Comparison of ENCODE assay signal across 8 mouse cellular contexts in the genomic region with DNA sequence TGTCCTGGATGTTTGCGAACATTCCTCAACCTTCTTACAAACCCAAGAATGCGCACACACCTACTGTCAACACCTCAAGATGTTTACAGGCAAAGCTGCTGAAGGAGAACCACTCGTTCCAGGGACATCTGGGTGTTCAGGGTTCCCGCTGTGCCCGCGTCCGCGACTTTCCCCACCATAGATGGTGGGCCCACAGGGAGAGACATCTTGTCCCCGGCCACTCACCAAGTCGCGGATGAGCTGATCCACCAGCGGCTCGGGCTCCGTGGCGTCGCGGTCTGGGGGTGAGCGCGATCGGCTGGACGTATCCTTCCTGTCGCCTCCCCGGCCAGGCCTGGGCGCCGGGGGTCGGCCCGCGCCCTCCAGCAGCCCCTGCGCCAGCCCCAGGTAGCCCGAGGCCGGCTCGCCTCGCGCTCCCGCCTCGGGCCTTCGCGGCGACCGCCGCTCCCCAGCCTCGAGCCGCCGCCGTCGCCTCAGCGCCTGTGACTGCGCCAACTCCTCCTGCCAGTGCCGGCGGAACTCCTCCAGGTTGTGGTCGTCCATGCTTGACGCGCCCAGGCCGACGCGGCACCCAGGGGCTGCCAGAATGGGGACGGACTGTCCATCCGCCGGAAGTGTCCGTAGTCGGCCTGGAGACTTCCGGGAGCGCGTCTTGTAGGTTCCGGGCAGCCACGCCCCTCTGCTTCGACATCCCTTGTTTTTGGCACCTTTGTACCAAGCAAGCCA. TPM values are rescaled to one million over a fixed set of nuclear protein-coding genes. Genes with fewer than 3 reads are reported as not detected.
DNase-seq lines count a peak whose midpoint lies in the region; ATAC-seq and TF ChIP-seq lines count a peak whose summit lies in the region.

A gene (minus strand): TSS at position 626 of the 726 bp plus-strand sequence.

- peak within 1 kb of the TSS; percentile 90 for H3K27ac ChIP-seq in forebrain, embryonic 10.5 days
- H3K27ac ChIP-seq in heart, embryonic 15.5 days, result peak within 1 kb of the TSS; percentile 74
- no peak within 1 kb of the TSS for H3K27ac ChIP-seq in liver, embryonic 14.5 days
- H3K27ac ChIP-seq in neural tube, embryonic 11.5 days (ENCODE audit: low read depth, low read length), result no peak within 1 kb of the TSS
- H3K27ac ChIP-seq in stomach, postnatal 0 days (replicated peaks), result peak within 1 kb of the TSS; percentile 83

- WGBS in forebrain, embryonic 10.5 days, result under 1% methylated on average over 67 of the region's 67 CpGs
- WGBS in heart, embryonic 15.5 days, result under 1% methylated on average over 61 of the region's 67 CpGs
- WGBS in liver, embryonic 14.5 days (ENCODE audit: insufficient replicate concordance), result under 1% methylated on average over 58 of the region's 67 CpGs
- under 1% methylated on average over 63 of the region's 67 CpGs for whole genome bisulfite sequencing in neural tube, embryonic 11.5 days
- WGBS in stomach, postnatal 0 days, result under 1% methylated on average over 67 of the region's 67 CpGs

- no peak for TF ChIP-seq EP300 in liver, embryonic 14.5 days (IDR thresholded peaks at IDR 0.05; ENCODE audit: low read depth)
- TF ChIP-seq EP300 in stomach, postnatal 0 days (optimal IDR thresholded peaks at IDR 0.05), result no peak

- H3K9me3 ChIP-seq in forebrain, embryonic 10.5 days, result no peaks in the 10 kb centered on the region
- H3K9me3 ChIP-seq in heart, embryonic 15.5 days (replicated peaks), result no peaks in the 10 kb centered on the region
- no peaks in the 10 kb centered on the region for H3K9me3 ChIP-seq in liver, embryonic 14.5 days (ENCODE audit: control insufficient read depth, low read length)
- no peaks in the 10 kb centered on the region for H3K9me3 ChIP-seq in neural tube, embryonic 11.5 days (ENCODE audit: control insufficient read depth, low read length)
- H3K9me3 ChIP-seq in stomach, postnatal 0 days (ENCODE audit: control insufficient read depth, low read length), result no peaks in the 10 kb centered on the region

- peaks cover 29% of the 10 kb centered on the region for H3K4me1 ChIP-seq in forebrain, embryonic 10.5 days
- H3K4me1 ChIP-seq in heart, embryonic 15.5 days (replicated peaks), result peaks cover 33% of the 10 kb centered on the region
- peaks cover 4 to 18% of the 10 kb centered on the region in 2 experiments; a peak in 2 of 4 replicates for H3K4me1 ChIP-seq in liver, embryonic 14.5 days (replicated peaks; ENCODE audit: control insufficient read depth in 2 of 2, insufficient read depth in 2 of 2, low read length in 1 of 2)
- peaks cover 4% of the 10 kb centered on the region; the same call in 1 of the 2 replicates for H3K4me1 ChIP-seq in neural tube, embryonic 11.5 days (ENCODE audit: control insufficient read depth, insufficient read depth, low read length)
- H3K4me1 ChIP-seq in stomach, postnatal 0 days (replicated peaks; ENCODE audit: control insufficient read depth, insufficient read depth), result peaks cover 2% of the 10 kb centered on the region; the same call in 1 of the 2 replicates

- peak within 1 kb of the TSS; percentile 99 for H3K4me3 ChIP-seq in forebrain, embryonic 10.5 days
- H3K4me3 ChIP-seq in heart, embryonic 15.5 days, result peak within 1 kb of the TSS; percentile 97
- peak within 1 kb of the TSS; percentile 88 to 97 for H3K4me3 ChIP-seq in liver, embryonic 14.5 days (ENCODE audit: insufficient read depth in 1 of 2, low read depth in 2 of 2, low read length in 2 of 2)
- peak within 1 kb of the TSS; percentile 73 for H3K4me3 ChIP-seq in neural tube, embryonic 11.5 days (ENCODE audit: low read depth, low read length)
- H3K4me3 ChIP-seq in stomach, postnatal 0 days (ENCODE audit: low read depth, low read length), result peak within 1 kb of the TSS; percentile 92

- no peaks in the 10 kb centered on the region for H3K27me3 ChIP-seq in forebrain, embryonic 10.5 days (ENCODE audit: poor library complexity, severe bottlenecking)
- no peaks in the 10 kb centered on the region for H3K27me3 ChIP-seq in heart, embryonic 15.5 days
- no peaks in the 10 kb centered on the region for H3K27me3 ChIP-seq in liver, embryonic 14.5 days (ENCODE audit: control insufficient read depth, insufficient read depth, low read length)
- H3K27me3 ChIP-seq in neural tube, embryonic 11.5 days (ENCODE audit: control insufficient read depth, insufficient read depth, low read length), result no peaks in the 10 kb centered on the region
- H3K27me3 ChIP-seq in stomach, postnatal 0 days (ENCODE audit: control insufficient read depth, insufficient read depth, low read length), result no peaks in the 10 kb centered on the region

- H3K9ac ChIP-seq in heart, embryonic 15.5 days, result peak within 1 kb of the TSS; percentile 96
- peak within 1 kb of the TSS; percentile 79 for H3K9ac ChIP-seq in liver, embryonic 14.5 days (replicated peaks)
- peak within 1 kb of the TSS; percentile 78 for H3K9ac ChIP-seq in neural tube, embryonic 11.5 days (ENCODE audit: low read length)
- peak within 1 kb of the TSS; percentile 95 for H3K9ac ChIP-seq in stomach, postnatal 0 days (ENCODE audit: low read length)

- no peak for TF ChIP-seq CTCF in liver, embryonic 14.5 days (IDR thresholded peaks at IDR 0.05; ENCODE audit: low read depth)
- TF ChIP-seq CTCF in stomach, postnatal 0 days (IDR thresholded peaks at IDR 0.05; ENCODE audit: low read depth), result no peak

- peaks cover 34% of the 10 kb centered on the region for H3K36me3 ChIP-seq in forebrain, embryonic 10.5 days (replicated peaks)
- H3K36me3 ChIP-seq in heart, embryonic 15.5 days, result peaks cover 10% of the 10 kb centered on the region; the same call in 1 of the 2 replicates
- H3K36me3 ChIP-seq in liver, embryonic 14.5 days (replicated peaks; ENCODE audit: control insufficient read depth, insufficient read depth, low read depth), result no peaks in the 10 kb centered on the region
- 0 out of 2 replicates have a peak, but pooled peaks cover 2% of the 10 kb centered on the region for H3K36me3 ChIP-seq in neural tube, embryonic 11.5 days (ENCODE audit: control insufficient read depth, insufficient read depth, low read length)
- H3K36me3 ChIP-seq in stomach, postnatal 0 days (ENCODE audit: control insufficient read depth, insufficient read depth, low read length), result no peaks in the 10 kb centered on the region

- peak within 1 kb of the TSS; percentile 85 for H3K4me2 ChIP-seq in heart, embryonic 15.5 days
- H3K4me2 ChIP-seq in liver, embryonic 14.5 days (ENCODE audit: low read depth), result peak within 1 kb of the TSS; percentile 77
- H3K4me2 ChIP-seq in neural tube, embryonic 11.5 days (ENCODE audit: low read depth), result peak within 1 kb of the TSS; percentile 76
- peak within 1 kb of the TSS; percentile 77 for H3K4me2 ChIP-seq in stomach, postnatal 0 days (replicated peaks; ENCODE audit: low read depth)

- ATAC-seq in heart, embryonic 15.5 days (replicated peaks; ENCODE audit: insufficient number of reproducible peaks, insufficient read depth, low FRiP score, low read depth), result peak; percentile 75
- ATAC-seq in liver, embryonic 14.5 days (ENCODE audit: insufficient read depth), result peak; percentile 81
- peak; percentile 71 for ATAC-seq in neural tube, embryonic 11.5 days (ENCODE audit: insufficient read depth, low FRiP score, low TSS enrichment)
- ATAC-seq in stomach, postnatal 0 days (ENCODE audit: low FRiP score, low TSS enrichment), result peak; percentile 87

- DNase-seq in CD8-positive naive resting alpha-beta T cell, adult 2 months (ENCODE audit: low read depth in 2 of 2, low spot score in 2 of 2), result peak; percentile 23 to 32
- DNase-seq in c-Kit-positive CD71-negative TER-119-negative erythroid progenitor cells, embryonic 14.5 days (ENCODE audit: low read depth), result peak; percentile 69
- peak; percentile 91 for DNase-seq in forebrain, embryonic 10.5 days (ENCODE audit: extremely low spot score, low spot score)
- DNase-seq in kidney, postnatal 25 days, result peak; percentile 91 to 94
- DNase-seq in liver, embryonic 14.5 days (ENCODE audit: low read depth in 3 of 3, low spot score in 3 of 3), result peak; percentile 65 to 72 (median 70)
- peak; percentile 90 for DNase-seq in neural tube, embryonic 11.5 days (ENCODE audit: low spot score)
- peak; percentile 90 for DNase-seq in stomach, postnatal 0 days (ENCODE audit: low spot score)

RNA-seq across cellular contexts. Expression of the gene that starts here (rescaled TPM):
- 32.7 and 33.8 TPM in 2 replicates for polyA plus RNA-seq in forebrain, embryonic 10.5 days (2016; fragmentation: Nextera tagmentation; extraction: Ambion mirVana)
- 18.1 and 23.5 TPM in 2 replicates for polyA plus RNA-seq in heart, embryonic 15.5 days (2015; fragmentation: Nextera tagmentation; extraction: Ambion mirVana)
- 10.2 and 10.8 TPM in 2 replicates for polyA plus RNA-seq in liver, embryonic 14.5 days (2012; rRNA removed)
- 6.2 and 7.4 TPM in 2 replicates for polyA plus RNA-seq in liver, embryonic 14.5 days (2014; fragmentation: Nextera tagmentation; extraction: Ambion mirVana)
- 26.9 and 28.4 TPM in 2 replicates for polyA plus RNA-seq in neural tube, embryonic 11.5 days (2014; fragmentation: Nextera tagmentation; extraction: Ambion mirVana)
- polyA plus RNA-seq in stomach, postnatal 0 days (2015; fragmentation: Nextera tagmentation; extraction: Ambion mirVana), result 14.0 and 14.2 TPM in 2 replicates

Comparison
In these comparisons a context has a peak if more than half of its experiments do, and no peak if none do; other contexts are left out.
1. DNase-seq: peak in every context shown above with its lines; median percentile 92 in kidney, postnatal 25 days; 91 in forebrain, embryonic 10.5 days; 90 in neural tube, embryonic 11.5 days; 90 in stomach, postnatal 0 days; 70 in liver, embryonic 14.5 days; 69 in c-Kit-positive CD71-negative TER-119-negative erythroid progenitor cells, embryonic 14.5 days; 28 in CD8-positive naive resting alpha-beta T cell, adult 2 months.
2. H3K27ac ChIP-seq: peak in forebrain, embryonic 10.5 days (single experiment), heart, embryonic 15.5 days (single experiment) and stomach, postnatal 0 days (single experiment); none in liver, embryonic 14.5 days (single experiment) and neural tube, embryonic 11.5 days (single experiment).
3. Peak in every context shown above with its lines, with median percentiles within 50 percentile points of each other: H3K4me3 ChIP-seq, ATAC-seq, H3K4me2 ChIP-seq and H3K9ac ChIP-seq.